Mouse (Mus musculus) forebrain, embryonic 14.5 days (tissue): ENCODE measurements around the gene Fam53a. TPM values are rescaled to one million over a fixed set of nuclear protein-coding genes. Genes with fewer than 3 reads are reported as not detected.
A peak's percentile ranks its signal among the peaks of the same experiment; 100 is the strongest.

Experiments
- ATAC-seq: fragments of 200-750 bp; cut with Nextera tagmentation; 2 replicates; pipeline ENCODE4 v1.8.0; 2017; ENCODE audit warnings: mild to moderate bottlenecking, moderate library complexity
- DNase-seq: peaks from one replicate; pipeline ENCODE4 v3.0.0-alpha.2; 2015; ENCODE audit warnings: low spot score
- H3K27ac ChIP-seq: fragments of 300-500 bp; sonication (generic); 2 replicates; pipeline ENCODE4 v1.5.1; 2014; ENCODE audit warnings: low read depth, mild to moderate bottlenecking, control low read depth, low read length, moderate library complexity
- H3K27me3 ChIP-seq: fragments of 300-500 bp; sonication (generic); replicated peaks from 2 replicates; pipeline ENCODE4 v1.6.1; 2014; ENCODE audit warnings: low read length, control low read depth, mixed read lengths; ENCODE audit not compliant: control insufficient read depth, insufficient read depth
- H3K36me3 ChIP-seq: fragments of 300-500 bp; sonication (generic); 2 replicates; pipeline ENCODE4 v1.6.1; 2014; ENCODE audit warnings: low read length, control low read depth; ENCODE audit not compliant: control insufficient read depth, insufficient read depth
- H3K4me1 ChIP-seq: fragments of 300-500 bp; sonication (generic); 2 replicates; pipeline ENCODE4 v1.6.1; 2014; ENCODE audit warnings: antibody characterized with exemption, low read length, control low read depth; ENCODE audit not compliant: control insufficient read depth, insufficient read depth
- H3K4me2 ChIP-seq: fragments of 300-500 bp; sonication (generic); 2 replicates; pipeline ENCODE4 v1.6.1; 2014; ENCODE audit warnings: mild to moderate bottlenecking, control low read depth, low read length
- H3K4me3 ChIP-seq: fragments of 300-500 bp; sonication (generic); 2 replicates; pipeline ENCODE4 v1.5.1; 2014; ENCODE audit warnings: low read depth, low read length, control low read depth
- H3K9ac ChIP-seq: fragments of 300-500 bp; sonication (generic); 2 replicates; pipeline ENCODE4 v1.6.1; 2014; ENCODE audit warnings: mild to moderate bottlenecking, low read length, control low read depth, moderate library complexity
- H3K9me3 ChIP-seq: fragments of 300-500 bp; sonication (generic); replicated peaks from 2 replicates; pipeline ENCODE4 v1.6.1; 2016; ENCODE audit warnings: low read length, control low read depth, mixed read lengths; ENCODE audit not compliant: control insufficient read depth
- WGBS: fragments of 180-500 bp; shearing (Covaris S2); extraction: QIAGEN DNeasy Blood & Tissue Kit; methylation state at CpG from one replicate; pipeline ENCODE4 v1.1.7; 2014; 5-methylcytosine and 5-hydroxymethylcytosine counted together
- polyA plus RNA-seq: library from polyadenylated mRNA; unstranded; fragments of >200 nt; fragmentation: Nextera tagmentation; extraction: Ambion mirVana; gene quantifications from 2 replicates; pipeline ENCODE4 v1.2.1, GENCODE M21; 2014

The Fam53a gene
- 46.3 and 46.9 TPM in 2 replicates for polyA plus RNA-seq

- Histone ChIP-seq H3K27ac (peak within 1 kb of the TSS; percentile 79), H3K4me3 (peak within 1 kb of the TSS; percentile 71), H3K9me3 (no peaks in the 10 kb centered on the region), H3K4me2 (peak within 1 kb of the TSS; percentile 91), H3K9ac (peak within 1 kb of the TSS; percentile 68), H3K4me1 (peaks cover 15% of the 10 kb centered on the region), H3K36me3 (no peaks in the 10 kb centered on the region), H3K27me3 (no peaks in the 10 kb centered on the region)
- ATAC-seq = peak; percentile 97
- peak; percentile 97 for DNase-seq
- under 1% methylated on average over 87 of the region's 99 CpGs for WGBS
These were observed at the start of gene Fam53a, which contains the start of gene Gm9903 for GRCm38 (mm10) chr5:33629301-33629987. Gene Fam53a, minus strand, starts transcription at chr5:33629635. Gene Gm9903, plus strand, starts transcription at chr5:33629925.

DNA sequence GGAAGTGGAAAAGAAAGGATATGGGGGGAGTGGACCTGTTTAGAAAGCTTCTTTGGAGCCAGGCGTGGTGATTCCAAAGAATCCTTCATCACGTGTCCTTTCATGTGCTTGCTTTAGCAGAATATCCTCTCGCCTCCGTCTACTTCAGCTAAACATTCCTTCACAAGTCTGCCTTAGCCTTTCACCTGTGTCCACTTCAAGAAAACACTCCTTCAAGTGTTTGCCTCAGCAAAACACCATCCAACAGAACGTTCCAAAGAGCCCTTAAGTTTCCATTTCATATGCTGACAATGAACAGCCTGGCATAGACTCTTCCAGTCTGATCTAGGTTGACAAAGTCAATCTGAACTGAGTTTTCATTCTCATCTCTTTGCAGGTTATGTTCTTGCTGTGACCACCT is 48.8 kb upstream of the Fam53a start:
- Histone ChIP-seq H3K9me3 (no peaks in the 10 kb centered on the region), H3K36me3 (0 out of 2 replicates have a peak, but pooled peaks cover 4% of the 10 kb centered on the region), H3K4me3 (no peak overlapping the region), H3K27ac (no peak overlapping the region), H3K4me1 (peaks cover 4% of the 10 kb centered on the region; the same call in 1 of the 2 replicates), H3K9ac (no peak overlapping the region), H3K4me2 (no peak overlapping the region), H3K27me3 (no peaks in the 10 kb centered on the region)
- ATAC-seq (no peak), DNase-seq (no peak)
- WGBS = 88% methylated on average over 5 of the region's 5 CpGs

DNA sequence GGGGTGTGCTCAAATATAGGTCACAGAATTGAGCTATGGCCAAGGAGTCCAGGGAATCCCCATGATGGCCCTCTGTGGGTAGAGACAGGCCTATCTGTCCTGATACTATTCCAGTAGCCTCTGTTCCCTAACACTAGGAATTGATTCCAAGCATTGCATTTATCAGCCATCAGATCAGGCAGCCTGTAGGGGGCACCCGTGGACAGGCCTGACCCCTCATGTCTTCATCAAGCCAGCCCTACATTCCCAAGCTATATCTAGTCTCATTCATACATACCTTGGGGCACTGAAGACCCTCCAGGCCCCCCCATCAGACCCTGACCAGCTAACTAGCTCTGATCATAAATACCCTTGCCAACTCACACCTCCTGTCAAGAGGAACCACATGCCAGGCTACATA is 46.5 kb upstream of the Fam53a start:
- Histone ChIP-seq H3K27ac (no peak overlapping the region), H3K27me3 (no peaks in the 10 kb centered on the region), H3K36me3 (peaks cover 26% of the 10 kb centered on the region), H3K9me3 (no peaks in the 10 kb centered on the region), H3K4me2 (no peak overlapping the region), H3K4me3 (no peak overlapping the region), H3K9ac (no peak overlapping the region), H3K4me1 (peaks cover 4% of the 10 kb centered on the region; the same call in 1 of the 2 replicates)
- peak; percentile 75 for DNase-seq
- ATAC-seq = peak; percentile 62
- whole genome bisulfite sequencing = 0% methylated on average over 1 of the region's 1 CpGs

DNA sequence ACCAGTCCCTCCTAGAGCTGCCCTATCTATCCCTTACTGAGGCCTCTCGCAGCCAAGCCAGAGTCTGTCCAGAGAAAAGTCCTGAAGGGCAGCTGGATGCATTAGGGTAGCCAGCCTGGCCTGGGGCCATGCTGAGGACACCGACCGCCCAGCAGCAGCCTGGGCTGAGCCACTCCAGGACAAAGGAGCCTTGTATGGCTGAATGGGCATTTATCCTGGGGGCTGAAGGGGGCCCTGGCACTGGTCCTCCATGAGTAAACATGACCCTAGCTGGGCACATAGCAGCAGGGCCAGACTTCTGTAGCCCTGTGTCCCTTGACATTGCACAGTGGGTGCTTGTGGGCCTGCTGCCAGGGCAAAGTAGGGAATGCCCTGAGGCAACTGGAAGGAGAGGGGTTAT is 45.0 kb upstream of the Fam53a start:
- Histone ChIP-seq H3K27me3 (no peaks in the 10 kb centered on the region), H3K4me3 (no peak overlapping the region), H3K27ac (peak overlapping the region; percentile 22; the same call in 1 of the 2 replicates), H3K9ac (peak overlapping the region; percentile 25; the same call in 1 of the 2 replicates), H3K4me1 (peaks cover 4% of the 10 kb centered on the region; the same call in 1 of the 2 replicates), H3K36me3 (peaks cover 38% of the 10 kb centered on the region), H3K9me3 (no peaks in the 10 kb centered on the region), H3K4me2 (no peak overlapping the region)
- whole genome bisulfite sequencing = 30% methylated on average over 3 of the region's 3 CpGs
- peak; percentile 57 for ATAC-seq
- DNase-seq = peak; percentile 56

- no peak for ATAC-seq
- Histone ChIP-seq H3K9ac (no peak overlapping the region), H3K4me2 (no peak overlapping the region), H3K36me3 (peaks cover 66% of the 10 kb centered on the region), H3K27me3 (no peaks in the 10 kb centered on the region), H3K9me3 (no peaks in the 10 kb centered on the region), H3K4me1 (peaks cover 4% of the 10 kb centered on the region; the same call in 1 of the 2 replicates), H3K4me3 (no peak overlapping the region), H3K27ac (no peak overlapping the region)
- DNase-seq = no peak
- WGBS = 86% methylated on average over 5 of the region's 5 CpGs
These were observed 42.2 kb upstream of the Fam53a start for GRCm38 (mm10) chr5:33671659-33672058.

GRCm38 (mm10) chr5:33668223-33668622 is 38.8 kb upstream of the Fam53a start:
- Histone ChIP-seq H3K4me2 (no peak overlapping the region), H3K9ac (no peak overlapping the region), H3K27ac (no peak overlapping the region), H3K4me1 (no peaks in the 10 kb centered on the region), H3K27me3 (no peaks in the 10 kb centered on the region), H3K36me3 (peaks cover 76% of the 10 kb centered on the region), H3K4me3 (no peak overlapping the region), H3K9me3 (no peaks in the 10 kb centered on the region)
- ATAC-seq (no peak), DNase-seq (peak; percentile 57)

DNA sequence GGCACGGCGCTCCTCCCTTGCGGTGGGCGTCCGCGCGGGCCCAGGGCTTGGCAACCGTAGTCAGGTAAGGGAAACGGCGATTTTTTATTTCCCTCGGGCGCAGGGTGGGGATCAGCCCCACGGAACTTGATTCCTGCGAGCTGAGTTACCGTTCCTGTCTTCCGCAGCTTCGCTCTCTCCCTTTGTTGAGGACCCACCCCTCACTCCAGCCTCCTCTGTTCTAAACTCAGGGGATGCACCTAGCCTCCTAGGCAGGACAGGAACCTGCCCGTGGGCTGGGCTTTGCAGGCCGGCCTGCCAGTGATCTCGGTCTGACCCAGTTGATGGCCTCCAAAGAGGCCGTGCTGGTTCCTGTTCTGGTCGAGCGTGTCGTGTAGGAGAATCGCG is 29.2 kb upstream of the Fam53a start:
- peak; percentile 5; the same call in 1 of the 2 replicates for ATAC-seq

DNA sequence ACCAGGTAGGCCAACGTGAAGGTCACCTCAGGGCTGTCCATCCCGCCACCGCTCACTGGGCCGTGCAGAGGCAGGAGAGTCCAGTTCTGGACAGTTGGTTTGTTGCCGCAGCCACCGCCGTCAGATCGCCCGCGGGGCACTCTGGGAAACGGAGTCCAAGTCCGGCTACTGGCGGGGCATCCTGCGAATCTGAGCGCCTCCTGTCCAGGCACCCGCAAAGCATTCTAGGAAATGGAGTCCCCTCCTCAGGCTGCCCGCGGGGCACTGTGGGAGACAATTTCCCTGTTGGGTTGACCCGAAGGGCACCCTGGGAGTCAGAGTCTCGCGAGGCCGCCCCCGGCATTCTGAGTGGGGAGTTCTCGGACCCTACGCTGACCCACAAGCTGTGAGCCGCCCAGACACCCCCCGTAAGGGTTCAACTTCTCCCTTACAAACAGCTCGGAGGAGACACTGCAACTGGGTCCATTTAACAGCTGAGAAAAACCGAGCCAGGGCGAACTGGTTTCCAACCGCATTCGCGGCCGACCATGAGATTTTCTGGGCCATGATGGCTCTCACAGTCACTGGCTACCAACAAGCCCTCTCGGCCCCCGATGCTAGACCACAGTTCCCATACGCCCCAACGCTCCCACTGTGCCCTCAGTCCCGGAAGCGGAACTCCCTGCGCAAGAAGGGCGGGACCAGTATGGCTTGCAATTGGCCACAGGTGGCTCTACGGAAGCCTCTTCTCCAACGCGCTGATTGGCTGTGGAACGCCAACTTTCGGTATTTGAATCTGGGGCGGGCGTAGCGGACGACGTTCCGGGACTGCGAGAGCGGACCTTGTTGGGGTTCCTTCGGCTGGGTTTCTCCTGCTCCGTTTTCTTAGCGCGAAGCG is 28.6 kb upstream of the Fam53a start, which contains the start of the genes Tacc3 and Tmem129:
Tacc3 (plus strand) TSS at position 342 of the 877 bp plus-strand sequence.
Tmem129 (minus strand) TSS at position 630 of the 877 bp plus-strand sequence.
- ATAC-seq = peak; percentile 97
- peaks cover 17% of the 10 kb centered on the region for H3K4me1 ChIP-seq
- H3K27me3 ChIP-seq = no peaks in the 10 kb centered on the region
- peak; percentile 99 for DNase-seq
- H3K4me3 ChIP-seq = peak within 1 kb of the TSS; percentile 73
- H3K9me3 ChIP-seq = no peaks in the 10 kb centered on the region
- under 1% methylated on average over 60 of the region's 60 CpGs for whole genome bisulfite sequencing
- peak within 1 kb of the TSS; percentile 93 for H3K27ac ChIP-seq
- peak within 1 kb of the TSS; percentile 79 for H3K9ac ChIP-seq
- H3K4me2 ChIP-seq = peak within 1 kb of the TSS; percentile 96
- H3K36me3 ChIP-seq = peaks cover 34% of the 10 kb centered on the region

More for the DNA sequence above, 29.2 kb upstream of the Fam53a start:
- DNase-seq = no peak
- Histone ChIP-seq H3K9ac (peak overlapping the region; percentile 69), H3K27ac (no peak overlapping the region), H3K36me3 (peaks cover 32% of the 10 kb centered on the region), H3K4me2 (peak overlapping the region; percentile 96), H3K27me3 (no peaks in the 10 kb centered on the region), H3K4me1 (peaks cover 17% of the 10 kb centered on the region), H3K9me3 (no peaks in the 10 kb centered on the region), H3K4me3 (peak overlapping the region; percentile 73)
- 1% methylated on average over 26 of the region's 26 CpGs for WGBS
